Mouse (Mus musculus): ENCODE measurements at regions not wholly inside any gene's neighbourhood (a gene's known extent, or its start where the extent isn't known, plus 50 kb on each side); places are given as distances from the start of the nearest gene placed in this dataset.

DNA sequence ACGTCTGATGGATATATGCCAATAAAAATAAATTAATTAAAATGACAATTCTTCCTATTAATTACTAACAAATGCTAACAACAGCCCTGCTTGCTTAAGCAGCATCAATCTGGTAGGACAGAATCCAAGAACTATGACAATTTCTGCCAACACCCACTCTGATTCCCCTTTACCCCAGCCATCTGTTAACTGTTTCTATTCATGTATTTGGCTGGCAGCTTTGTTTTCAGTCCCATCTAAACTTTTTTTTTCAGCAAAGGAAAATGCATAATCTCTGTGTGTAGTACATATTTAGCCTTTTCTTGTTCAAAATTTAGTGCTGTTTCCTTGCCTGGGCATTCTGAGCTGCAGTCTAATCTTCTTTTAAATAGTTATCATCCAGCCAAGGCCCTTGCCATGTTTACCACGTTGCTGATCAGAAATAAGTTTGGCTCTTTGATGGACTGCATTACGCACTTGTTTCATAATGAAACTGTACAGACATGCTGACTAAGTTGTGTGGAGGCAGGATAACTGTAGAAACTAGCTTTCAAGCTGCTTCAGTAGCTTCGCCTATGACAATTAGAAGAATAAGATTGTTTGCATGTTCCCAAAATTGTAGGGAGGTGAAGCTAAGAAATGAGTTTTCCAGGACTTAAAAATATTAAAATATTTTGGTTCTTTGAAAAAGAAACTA lies 67.6 kb downstream of the 4930550L24Rik start:
- DNase-seq (ENCODE audit: low spot score in 2 of 2): peak in 1 of 2 experiments; percentile 4

Data from left cerebral cortex, adult 18-20 months (tissue).